Mouse (Mus musculus): ENCODE measurements around the gene Prrt1. TPM values are rescaled to one million over a fixed set of nuclear protein-coding genes. Genes with fewer than 3 reads are reported as not detected.

Gene Prrt1
- total RNA-seq, 4 experiments from 2014 or later = 7.0 to 36.3 (median 20.6) TPM

GRCm38 (mm10) chr17:34673139-34673538 is 43.8 kb downstream of the Prrt1 start:
- no peak for DNase-seq

- no peak for DNase-seq
These were observed 45.3 kb downstream of the Prrt1 start for GRCm38 (mm10) chr17:34674524-34675204.

- DNase-seq = no peak
These were observed 46.1 kb downstream of the Prrt1 start for GRCm38 (mm10) chr17:34675205-34676092.

GRCm38 (mm10) chr17:34676093-34676460 is 46.7 kb downstream of the Prrt1 start:
- DNase-seq = no peak

- no peak for DNase-seq
These were observed 47.3 kb downstream of the Prrt1 start for GRCm38 (mm10) chr17:34676671-34677070.

- DNase-seq = no peak
These were observed 50.9 kb downstream of the Prrt1 start for GRCm38 (mm10) chr17:34680191-34680590.

GRCm38 (mm10) chr17:34680621-34681020 is 51.3 kb downstream of the Prrt1 start:
- DNase-seq = no peak

GRCm38 (mm10) chr17:34681132-34681571 is 51.8 kb downstream of the Prrt1 start:
- DNase-seq = peak; percentile 61

- no peak for DNase-seq
These were observed 52.7 kb downstream of the Prrt1 start for GRCm38 (mm10) chr17:34681881-34682536.

Other genes with a start within 250 kb of the Prrt1 start
- 1 to 10 TPM; 1.7 to 8.6 (median 5.6) TPM for gene BC051142, start 230.7 kb upstream of the Prrt1 start, total RNA-seq (2022)
- not detected for gene Btnl4, start 152.2 kb upstream of the Prrt1 start, total RNA-seq (2022)
- gene Btnl6, start 112.2 kb upstream of the Prrt1 start, total RNA-seq (2022) = not detected
- gene Notch4, start 65.3 kb upstream of the Prrt1 start, total RNA-seq (2022) = 10 to 100 TPM; 25.8 to 39.8 (median 36.6) TPM
- gene Gpsm3, start 39.7 kb upstream of the Prrt1 start, total RNA-seq (2022) = 1 to 10 TPM; 4.7 to 7.9 (median 6.4) TPM
- gene Pbx2, start 38.3 kb upstream of the Prrt1 start, total RNA-seq (2022) = 10 to 100 TPM; 30.8 to 55.5 (median 44.0) TPM
- gene Ager, start 31.7 kb upstream of the Prrt1 start, total RNA-seq (2022) = 1 to 10 TPM in 3 of 4 experiments, under 1 TPM in 1; 0.52 to 2.4 (median 1.4) TPM
- gene Rnf5, start 25.8 kb upstream of the Prrt1 start, total RNA-seq (2022) = 100 to 1,000 TPM in 1 of 4 experiments, 10 to 100 TPM in 3; 72.6 to 101 (median 84.6) TPM
- gene Agpat1, start 25.3 kb upstream of the Prrt1 start, total RNA-seq (2022) = 100 to 1,000 TPM in 3 of 4 experiments, 10 to 100 TPM in 1; 84.6 to 108 (median 101) TPM
- gene Egfl8, start 13.6 kb upstream of the Prrt1 start, total RNA-seq (2022) = 1 to 10 TPM; 1.7 to 3.5 (median 1.9) TPM
- gene Ppt2, start 1.0 kb upstream of the Prrt1 start, total RNA-seq (2022) = 10 to 100 TPM; 59.2 to 70.5 (median 64.3) TPM
- 10 to 100 TPM; 13.0 to 15.5 (median 15.1) TPM for gene Fkbpl, start 15.2 kb downstream of the Prrt1 start, total RNA-seq (2022)
- 10 to 100 TPM; 47.1 to 56.6 (median 51.1) TPM for gene Atf6b, start 17.6 kb downstream of the Prrt1 start, total RNA-seq (2022)
- gene Tnxb, start 41.0 kb downstream of the Prrt1 start, total RNA-seq (2022) = 10 to 100 TPM; 27.6 to 54.1 (median 41.4) TPM
- 100 to 1,000 TPM; 116 to 180 (median 142) TPM for gene C4b, start 114.3 kb downstream of the Prrt1 start, total RNA-seq (2022)
- over 10,000 TPM in 2 of 4 experiments, 1,000 to 10,000 TPM in 2; 6,868 to 18,233 (median 12,184) TPM for gene Cyp21a1, start 175.0 kb downstream of the Prrt1 start, total RNA-seq (2022)
- gene Stk19, start 207.4 kb downstream of the Prrt1 start, total RNA-seq (2022) = 10 to 100 TPM; 43.2 to 75.9 (median 64.6) TPM
- 10 to 100 TPM; 48.2 to 76.5 (median 67.0) TPM for gene Dxo, start 207.5 kb downstream of the Prrt1 start, total RNA-seq (2022)
- gene Skiv2l, start 220.7 kb downstream of the Prrt1 start, total RNA-seq (2022) = 10 to 100 TPM; 67.2 to 85.0 (median 83.5) TPM
- 10 to 100 TPM; 41.7 to 59.8 (median 53.8) TPM for gene Nelfe, start 220.9 kb downstream of the Prrt1 start, total RNA-seq (2022)
- gene Cfb, start 233.0 kb downstream of the Prrt1 start, total RNA-seq (2022) = 10 to 100 TPM in 3 of 4 experiments, 1 to 10 TPM in 1; 9.5 to 29.5 (median 17.1) TPM
- 10 to 100 TPM; 15.0 to 21.0 (median 18.0) TPM for gene Zbtb12, start 249.9 kb downstream of the Prrt1 start, total RNA-seq (2022)

Measured in adrenal gland, adult 8-10 months (tissue).